Mouse (Mus musculus): ENCODE measurements at regions not wholly inside any gene's neighbourhood (a gene's known extent, or its start where the extent isn't known, plus 50 kb on each side); places are given as distances from the start of the nearest gene placed in this dataset.

DNA sequence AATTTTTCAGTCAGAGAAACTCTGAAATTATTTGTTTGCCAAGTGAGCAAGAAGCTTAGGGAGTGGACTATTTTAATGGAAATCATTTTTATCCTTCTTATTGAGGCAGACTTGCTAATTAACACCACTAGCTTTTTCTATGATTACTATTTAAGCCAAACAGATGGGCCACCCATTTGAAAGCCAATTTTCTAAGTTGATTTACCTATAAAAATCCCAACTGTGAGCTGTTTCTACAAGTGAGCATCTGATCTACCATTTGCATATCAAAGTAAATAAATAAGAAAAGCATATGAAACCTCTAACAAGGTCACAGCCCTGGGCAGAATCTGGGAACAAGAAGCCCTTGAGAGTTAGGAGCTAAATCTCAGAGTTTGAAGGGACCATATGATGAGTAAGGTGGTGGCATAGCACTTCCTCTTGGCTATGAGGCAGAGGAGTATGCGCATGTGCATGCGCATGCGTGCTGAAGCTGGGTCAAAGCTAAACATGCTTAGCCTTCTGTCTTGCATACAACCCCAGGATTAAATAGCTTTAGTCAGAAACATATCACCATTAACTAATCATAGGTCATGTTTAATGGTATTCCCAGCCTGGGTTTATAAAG lies 116.9 kb upstream of the Crbn start:
- TF ChIP-seq CTCF (IDR thresholded peaks at IDR 0.05) (no peak), EP300 (IDR thresholded peaks at IDR 0.05) (no peak)
